Mouse (Mus musculus) lung, embryonic 16.5 days (tissue): ENCODE data around the gene Foxo4. TPM values are rescaled to one million over a fixed set of nuclear protein-coding genes. Genes with fewer than 3 reads are reported as not detected.

Source experiments
- ATAC-seq: fragments of 200-750 bp; cut with Nextera tagmentation; 2 replicates; pipeline ENCODE4 v1.8.0; 2017; ENCODE audit warnings: low read depth, mild to moderate bottlenecking, moderate library complexity
- H3K27ac ChIP-seq: fragments of 300-500 bp; sonication (generic); 2 replicates; pipeline ENCODE4 v1.5.1; 2014; ENCODE audit warnings: mild to moderate bottlenecking, control low read depth, low read length
- H3K27me3 ChIP-seq: fragments of 300-500 bp; sonication (generic); 2 replicates; pipeline ENCODE4 v1.6.1; 2014; ENCODE audit warnings: low read depth, low read length, mixed read lengths; ENCODE audit not compliant: control insufficient read depth, insufficient read depth
- H3K36me3 ChIP-seq: fragments of 300-500 bp; sonication (generic); 2 replicates; pipeline ENCODE4 v1.6.1; 2014; ENCODE audit warnings: low read length; ENCODE audit not compliant: control insufficient read depth, insufficient read depth
- H3K4me1 ChIP-seq: fragments of 300-500 bp; sonication (generic); replicated peaks from 2 replicates; pipeline ENCODE4 v1.6.1; 2014; ENCODE audit warnings: low read length, mixed read lengths; ENCODE audit not compliant: control insufficient read depth, insufficient read depth
- H3K4me2 ChIP-seq: fragments of 300-500 bp; sonication (generic); 2 replicates; pipeline ENCODE4 v1.6.1; 2014; ENCODE audit warnings: low read depth, low read length, control low read depth
- H3K4me3 ChIP-seq: fragments of 300-500 bp; sonication (generic); 2 replicates; pipeline ENCODE4 v1.5.1; 2014; ENCODE audit warnings: mild to moderate bottlenecking, low read length, control low read depth
- H3K9ac ChIP-seq: fragments of 300-500 bp; sonication (generic); 2 replicates; pipeline ENCODE4 v1.6.1; 2014; ENCODE audit warnings: low read length, control low read depth
- H3K9me3 ChIP-seq: fragments of 300-500 bp; sonication (generic); 2 replicates; pipeline ENCODE4 v1.6.1; 2016; ENCODE audit warnings: low read length; ENCODE audit not compliant: control insufficient read depth
- WGBS: fragments of 180-500 bp; shearing (Covaris S2); extraction: QIAGEN DNeasy Blood & Tissue Kit; methylation state at CpG from one replicate; pipeline ENCODE4 v1.1.7; 2014; 5-methylcytosine and 5-hydroxymethylcytosine counted together
- polyA plus RNA-seq: library from polyadenylated mRNA; unstranded; fragments of >200 nt; fragmentation: Nextera tagmentation; extraction: Ambion mirVana; gene quantifications from 2 replicates; pipeline ENCODE4 v1.2.1, GENCODE M21; 2015

The Foxo4 gene
- 2.2 and 2.5 TPM in 2 replicates for polyA plus RNA-seq

DNA sequence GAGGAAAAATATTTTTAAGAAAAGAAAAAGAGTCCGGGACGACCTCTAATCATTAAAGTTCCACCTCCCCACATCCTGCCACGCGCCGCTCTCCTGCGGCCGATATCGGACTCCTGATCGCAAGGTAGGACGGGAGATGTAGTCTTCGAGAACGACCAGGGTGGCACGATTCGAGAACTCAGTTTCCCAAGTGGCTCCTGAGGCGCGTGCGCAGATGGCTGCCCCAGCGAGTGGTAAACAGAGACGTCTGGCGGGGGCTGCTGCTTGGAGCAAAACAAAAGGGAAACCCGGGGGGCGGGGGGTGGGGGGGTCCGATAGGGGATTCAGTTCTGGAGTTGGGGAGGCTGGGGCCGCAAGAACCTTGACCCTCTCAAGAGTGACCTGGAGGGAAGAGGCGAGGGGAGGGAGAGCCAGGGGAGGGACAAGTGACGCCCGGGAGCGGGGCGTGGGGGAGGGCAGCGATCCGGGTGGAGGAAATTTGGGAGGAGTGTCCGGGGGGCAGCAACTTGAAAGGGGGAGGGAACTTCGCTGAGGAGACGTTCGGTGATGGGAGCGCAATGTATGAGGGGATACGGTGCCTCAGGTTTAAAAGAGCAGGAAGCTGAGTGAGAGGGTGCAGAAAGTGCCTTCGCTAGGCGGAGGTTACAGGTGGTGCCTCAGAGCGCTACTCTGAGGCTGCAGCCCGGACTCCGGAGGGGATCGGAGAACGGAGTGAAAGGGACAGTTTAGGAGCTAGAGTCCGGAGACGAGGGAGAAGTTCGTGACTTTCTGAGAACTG lies at the start of gene Foxo4:
TSS of gene Foxo4 (plus strand) at position 577 of the 778 bp plus-strand sequence.
- 18% methylated on average over 46 of the region's 47 CpGs for WGBS
- Histone ChIP-seq H3K4me1 (peaks cover 2% of the 10 kb centered on the region; the same call in 1 of the 2 replicates), H3K9me3 (peaks cover 3% of the 10 kb centered on the region; the same call in 1 of the 2 replicates), H3K27me3 (no peaks in the 10 kb centered on the region), H3K27ac (peak within 1 kb of the TSS; percentile 31; the same call in 1 of the 2 replicates), H3K36me3 (no peaks in the 10 kb centered on the region), H3K9ac (peak within 1 kb of the TSS; percentile 67), H3K4me2 (peak within 1 kb of the TSS; percentile 63), H3K4me3 (peak within 1 kb of the TSS; percentile 59)
- ATAC-seq, result peak; percentile 94

DNA sequence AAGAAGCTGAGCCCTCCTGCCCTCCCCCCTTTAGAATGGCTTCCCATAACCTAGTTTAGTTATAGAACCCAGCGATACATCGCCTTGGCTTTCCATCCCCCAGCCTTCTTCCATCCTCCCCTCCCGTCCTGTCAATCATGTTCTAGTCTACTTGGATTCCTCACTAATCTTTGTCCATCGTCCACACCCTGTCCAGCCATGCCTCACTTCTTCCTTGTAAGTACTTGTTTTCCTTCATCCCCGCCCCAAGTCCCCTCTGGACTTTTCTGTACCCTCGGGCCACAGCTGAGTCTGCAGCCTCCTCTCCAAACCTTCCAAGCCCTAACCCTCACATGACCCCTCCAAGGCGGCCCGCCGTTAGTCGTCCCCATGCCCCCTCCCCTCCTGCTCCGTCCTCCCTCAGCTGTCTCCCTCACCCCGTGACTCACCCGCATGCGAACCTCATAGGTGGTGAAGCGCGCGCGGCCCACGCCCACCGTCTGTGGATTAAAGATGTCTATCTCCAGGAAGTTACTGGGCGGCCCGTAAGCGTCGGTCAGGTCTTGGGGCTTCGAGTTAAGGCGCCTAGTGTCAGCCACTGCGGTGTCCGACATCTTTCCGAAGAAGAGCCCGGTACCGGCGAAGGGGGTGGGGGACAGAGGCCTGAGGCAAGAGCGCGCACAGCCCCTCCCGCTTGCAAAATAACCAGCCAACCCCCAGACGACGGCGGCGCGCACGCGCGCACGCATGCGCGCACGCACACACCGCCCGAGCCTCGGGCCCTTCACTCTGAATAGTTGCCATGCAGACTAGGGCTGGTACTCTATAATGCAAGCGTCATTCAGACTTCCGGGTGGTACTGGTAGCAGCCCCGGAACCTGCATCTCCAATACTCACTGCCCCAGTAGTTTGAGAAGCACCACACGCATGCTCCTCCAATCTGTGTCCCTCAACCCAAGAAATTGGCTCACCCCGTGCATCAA lies 32.2 kb upstream of the Foxo4 start, which contains the start of gene Snx12:
TSS of gene Snx12 (minus strand) at position 730 of the 962 bp plus-strand sequence.
- Histone ChIP-seq H3K27me3 (no peaks in the 10 kb centered on the region; the same call in 1 of the 2 replicates), H3K9ac (peak within 1 kb of the TSS; percentile 74), H3K27ac (peak within 1 kb of the TSS; percentile 76), H3K4me2 (peak within 1 kb of the TSS; percentile 63), H3K4me1 (peaks cover 5% of the 10 kb centered on the region; the same call in 1 of the 2 replicates), H3K36me3 (no peaks in the 10 kb centered on the region), H3K4me3 (peak within 1 kb of the TSS; percentile 66), H3K9me3 (no peaks in the 10 kb centered on the region)
- WGBS, result 16% methylated on average over 45 of the region's 55 CpGs
- peak; percentile 97 for ATAC-seq

DNA sequence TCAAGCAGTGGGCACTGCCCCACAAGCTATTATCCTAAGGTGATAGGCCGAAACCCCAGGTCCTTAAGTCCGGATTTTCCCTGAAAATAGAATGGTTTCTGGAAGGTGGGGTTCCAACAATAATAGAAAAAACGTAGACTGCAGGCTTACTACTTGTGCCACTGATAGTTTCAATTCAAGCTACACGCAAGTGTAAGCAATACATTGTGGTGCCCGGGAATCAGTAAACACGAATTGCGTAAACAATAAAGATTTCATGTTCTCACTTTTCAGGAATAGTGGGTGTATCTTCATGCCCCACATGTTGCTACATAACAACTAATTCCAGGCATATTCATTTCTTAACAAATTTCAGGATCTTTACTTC lies 31.5 kb upstream of the Foxo4 start:
- no peaks in the 10 kb centered on the region; the same call in none of the 2 replicates for H3K27me3 ChIP-seq
- 22% methylated on average over 7 of the region's 7 CpGs for WGBS
- no peaks in the 10 kb centered on the region for H3K9me3 ChIP-seq
- H3K36me3 ChIP-seq, result no peaks in the 10 kb centered on the region
- H3K4me1 ChIP-seq, result peaks cover 5% of the 10 kb centered on the region; the same call in 1 of the 2 replicates
- no peak for ATAC-seq
- peak overlapping the region; percentile 63 for H3K4me2 ChIP-seq
- peak overlapping the region; percentile 56 for H3K9ac ChIP-seq
- H3K27ac ChIP-seq, result peak overlapping the region; percentile 76
- peak overlapping the region; percentile 66 for H3K4me3 ChIP-seq

DNA sequence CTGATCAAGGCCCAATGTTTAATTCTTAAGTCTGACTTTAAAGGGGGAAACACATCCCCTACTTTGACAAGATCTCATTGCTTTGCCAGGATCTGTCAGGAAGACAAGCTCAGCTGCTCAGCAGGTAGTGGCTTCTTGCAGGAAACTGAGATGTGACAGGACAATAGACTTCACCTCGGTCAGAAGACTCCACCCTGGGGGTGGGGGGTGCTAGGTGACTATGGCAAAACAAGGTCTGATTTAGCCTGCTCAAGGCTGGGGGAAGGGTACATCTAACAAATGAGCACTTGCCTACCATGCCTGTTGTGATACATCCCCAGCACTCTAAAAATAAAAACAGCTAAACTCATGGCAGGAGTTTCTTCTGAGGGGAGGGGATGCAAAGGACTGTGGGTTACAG lies 9.3 kb upstream of the Foxo4 start:
- H3K36me3 ChIP-seq, result no peaks in the 10 kb centered on the region
- H3K4me3 ChIP-seq, result no peak overlapping the region
- H3K9me3 ChIP-seq, result no peaks in the 10 kb centered on the region
- 20% methylated on average over 1 of the region's 1 CpGs for WGBS
- no peak overlapping the region for H3K9ac ChIP-seq
- H3K27me3 ChIP-seq, result no peaks in the 10 kb centered on the region
- H3K27ac ChIP-seq, result no peak overlapping the region
- no peaks in the 10 kb centered on the region for H3K4me1 ChIP-seq
- H3K4me2 ChIP-seq, result no peak overlapping the region
- no peak for ATAC-seq

DNA sequence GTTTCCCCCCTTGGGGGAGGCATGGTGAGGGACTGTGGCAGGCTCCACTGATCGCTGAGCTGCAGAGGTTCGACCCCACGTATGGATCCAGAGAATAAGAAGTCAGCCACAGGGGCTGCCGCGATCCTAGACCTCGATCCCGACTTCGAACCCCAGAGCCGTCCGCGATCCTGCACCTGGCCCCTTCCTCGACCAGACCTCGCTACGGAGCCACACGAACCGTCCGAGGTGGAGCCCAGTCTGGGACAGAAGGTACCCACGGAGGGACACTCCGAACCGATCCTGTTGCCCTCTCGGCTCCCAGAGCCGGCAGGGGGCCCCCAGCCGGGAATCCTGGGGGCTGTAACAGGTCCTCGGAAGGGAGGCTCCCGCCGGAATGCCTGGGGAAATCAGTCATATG lies 412 bp downstream of the Foxo4 start:
- Histone ChIP-seq H3K4me2 (peak overlapping the region; percentile 63), H3K36me3 (no peaks in the 10 kb centered on the region), H3K27ac (peak overlapping the region; percentile 31; the same call in 1 of the 2 replicates), H3K4me3 (peak overlapping the region; percentile 59), H3K9ac (peak overlapping the region; percentile 67), H3K27me3 (no peaks in the 10 kb centered on the region), H3K9me3 (peaks cover 3% of the 10 kb centered on the region; the same call in 1 of the 2 replicates), H3K4me1 (peaks cover 2% of the 10 kb centered on the region; the same call in 1 of the 2 replicates)
- WGBS, result 20% methylated on average over 26 of the region's 26 CpGs
- ATAC-seq, result peak; percentile 11; the same call in 1 of the 2 replicates

DNA sequence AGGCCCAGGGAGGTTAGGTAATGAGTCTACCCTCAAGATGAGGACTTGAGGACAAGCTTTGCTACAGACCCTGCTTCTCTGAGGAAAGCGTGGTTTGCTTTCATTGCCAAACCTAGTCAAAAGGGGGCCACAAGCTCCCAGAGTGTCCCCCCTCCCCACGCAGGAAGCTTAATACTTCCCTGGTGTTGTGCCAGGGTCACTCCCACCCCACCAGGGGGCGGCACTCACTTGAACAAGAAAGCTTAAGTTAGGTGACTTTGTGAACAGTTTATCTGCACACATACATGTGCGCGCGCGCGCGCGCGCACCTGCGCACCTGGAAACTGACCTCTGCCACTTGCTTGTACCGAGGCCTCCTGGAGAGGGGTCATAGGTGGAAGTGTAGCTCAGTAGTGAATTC lies 2.3 kb downstream of the Foxo4 start:
- no peak overlapping the region for H3K4me3 ChIP-seq
- peaks cover 3% of the 10 kb centered on the region; the same call in 1 of the 2 replicates for H3K9me3 ChIP-seq
- 76% methylated on average over 13 of the region's 13 CpGs for WGBS
- H3K9ac ChIP-seq, result no peak overlapping the region
- H3K36me3 ChIP-seq, result no peaks in the 10 kb centered on the region
- ATAC-seq, result no peak
- H3K4me2 ChIP-seq, result no peak overlapping the region
- H3K4me1 ChIP-seq, result peaks cover 10% of the 10 kb centered on the region; the same call in 1 of the 2 replicates
- no peak overlapping the region for H3K27ac ChIP-seq
- H3K27me3 ChIP-seq, result no peaks in the 10 kb centered on the region

DNA sequence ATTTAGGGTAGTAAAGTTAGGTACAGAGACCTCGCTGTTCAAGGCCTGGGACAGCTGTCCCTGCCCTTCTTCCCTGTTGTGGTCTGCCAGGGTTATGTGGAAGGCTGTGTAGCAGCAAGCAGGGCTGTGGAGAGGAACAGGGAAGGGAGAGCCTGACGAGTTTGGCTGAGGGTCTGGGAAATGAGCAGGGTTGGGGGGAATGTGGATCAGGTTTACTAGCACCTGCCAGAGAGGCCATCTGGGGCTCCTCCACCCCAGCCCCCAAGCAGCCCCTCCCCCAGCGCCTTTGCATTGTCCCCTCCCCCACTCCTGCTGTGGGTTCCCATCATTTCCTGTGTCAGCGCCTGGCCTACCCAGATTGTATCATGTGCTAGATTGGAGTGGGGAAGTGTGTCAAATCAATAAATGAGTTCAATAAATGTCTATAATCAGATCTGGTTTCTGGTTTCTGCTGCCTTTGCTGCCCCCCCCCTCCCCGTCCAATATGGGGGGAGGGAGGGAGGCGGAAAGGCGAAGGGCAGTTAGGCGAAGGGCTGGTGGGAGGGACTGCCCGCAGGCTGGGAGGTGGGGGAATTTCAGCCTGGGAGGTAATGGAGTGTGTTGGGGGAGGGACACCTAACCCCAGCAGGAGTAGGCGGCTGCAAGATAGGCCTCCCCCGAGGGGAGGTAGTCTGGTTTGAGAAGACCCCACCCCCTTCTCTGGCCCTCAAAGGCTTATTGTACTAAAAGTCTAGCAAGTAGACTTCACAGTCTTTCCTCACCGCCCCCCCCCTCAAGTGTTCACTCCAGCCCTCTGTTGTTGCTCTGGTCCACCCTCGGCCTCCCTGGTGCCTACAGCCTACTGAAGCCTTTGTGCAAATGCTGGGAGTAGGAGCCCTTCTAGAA lies 6.4 kb downstream of the Foxo4 start:
- Histone ChIP-seq H3K4me1 (peaks cover 15% of the 10 kb centered on the region; the same call in 1 of the 2 replicates), H3K27me3 (no peaks in the 10 kb centered on the region), H3K9ac (no peak overlapping the region), H3K4me2 (no peak overlapping the region), H3K36me3 (no peaks in the 10 kb centered on the region), H3K9me3 (no peaks in the 10 kb centered on the region), H3K27ac (peak overlapping the region; percentile 59), H3K4me3 (no peak overlapping the region)
- peak; percentile 73 for ATAC-seq
- WGBS, result 17% methylated on average over 7 of the region's 13 CpGs

DNA sequence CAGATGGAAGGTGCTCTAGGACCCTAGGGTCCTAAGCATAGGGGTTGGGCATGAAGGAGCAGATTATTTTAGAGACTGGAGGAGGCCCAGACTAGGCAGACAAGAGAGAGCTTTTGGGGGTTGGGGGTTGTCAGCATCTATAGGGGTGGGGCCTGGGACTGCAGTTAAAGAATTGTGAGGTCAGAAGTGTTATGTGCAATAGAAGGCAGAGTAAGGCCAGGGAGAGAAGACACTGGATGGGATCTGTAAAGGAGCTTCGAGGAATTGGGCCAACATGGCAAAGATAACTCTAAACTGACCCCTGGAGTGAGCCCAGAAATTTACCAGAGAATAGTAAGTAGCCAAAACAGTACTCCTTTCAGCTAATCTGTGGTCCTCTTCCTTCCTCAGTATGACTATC lies 9.6 kb downstream of the Foxo4 start, which contains the start of gene Gm614:
TSS of gene Gm614 (minus strand) at position 101 of the 400 bp plus-strand sequence.
- Histone ChIP-seq H3K9me3 (no peaks in the 10 kb centered on the region), H3K36me3 (no peaks in the 10 kb centered on the region), H3K27ac (no peak within 1 kb of the TSS), H3K4me3 (no peak within 1 kb of the TSS), H3K27me3 (no peaks in the 10 kb centered on the region), H3K4me1 (0 out of 2 replicates have a peak, but pooled peaks cover 13% of the 10 kb centered on the region), H3K4me2 (no peak within 1 kb of the TSS), H3K9ac (no peak within 1 kb of the TSS)
- 70% methylated on average over 1 of the region's 1 CpGs for WGBS
- ATAC-seq, result no peak
